ENCODE assay signal across 8 mouse cellular contexts in the genomic region with DNA sequence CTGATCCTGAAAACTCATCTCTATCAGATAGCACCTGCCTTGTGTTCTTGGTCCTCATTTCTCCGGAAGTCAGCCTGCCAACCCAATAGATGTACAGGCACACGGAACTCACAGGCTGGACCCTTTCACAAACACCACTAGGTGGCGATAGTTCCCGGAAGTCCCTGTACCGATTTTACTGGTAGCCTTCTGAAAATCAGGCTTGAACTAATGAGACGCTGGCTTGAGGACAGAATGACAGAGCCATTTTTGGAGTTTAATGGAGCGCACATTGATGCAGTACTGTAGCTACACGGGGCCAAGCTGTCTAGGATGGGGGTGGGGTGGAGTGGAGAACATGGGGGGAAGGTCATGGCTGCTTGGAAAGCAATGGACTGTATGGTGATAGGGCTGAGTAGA. TPM values are rescaled to one million over a fixed set of nuclear protein-coding genes. Genes with fewer than 3 reads are reported as not detected.
DNase-seq lines count a peak whose midpoint lies in the region; ATAC-seq and TF ChIP-seq lines count a peak whose summit lies in the region.

No protein-coding gene starts in this region.

- H3K4me3 ChIP-seq in lung, embryonic 14.5 days (ENCODE audit: low read depth, low read length): peak overlapping the region; percentile 34
- no peak overlapping the region for H3K4me3 ChIP-seq in bone marrow, adult 2 months (replicated peaks; ENCODE audit: control insufficient read depth, low read depth, low read length)
- peak overlapping the region; percentile 38 for H3K4me3 ChIP-seq in forebrain, embryonic 16.5 days (replicated peaks; ENCODE audit: low read length)
- peak overlapping the region; percentile 27; the same call in 1 of the 2 replicates for H3K4me3 ChIP-seq in limb, embryonic 11.5 days (ENCODE audit: low read depth, low read length)
- peak overlapping the region; percentile 36 for H3K4me3 ChIP-seq in midbrain, embryonic 14.5 days (replicated peaks; ENCODE audit: low read depth, low read length)

- no peaks in the 10 kb centered on the region for H3K27me3 ChIP-seq in lung, embryonic 14.5 days (ENCODE audit: insufficient read depth, low read length)
- H3K27me3 ChIP-seq in forebrain, embryonic 16.5 days (replicated peaks; ENCODE audit: control insufficient read depth, insufficient read depth, low read length): no peaks in the 10 kb centered on the region
- H3K27me3 ChIP-seq in limb, embryonic 11.5 days (ENCODE audit: control insufficient read depth, insufficient read depth, low read length): no peaks in the 10 kb centered on the region
- H3K27me3 ChIP-seq in midbrain, embryonic 14.5 days (ENCODE audit: control insufficient read depth, insufficient read depth, low read length): no peaks in the 10 kb centered on the region

- H3K27ac ChIP-seq in lung, embryonic 14.5 days (ENCODE audit: low read depth): no peak overlapping the region
- no peak overlapping the region for H3K27ac ChIP-seq in bone marrow, adult 2 months (ENCODE audit: control insufficient read depth, insufficient read depth, low read depth, low read length, poor library complexity)
- no peak overlapping the region for H3K27ac ChIP-seq in forebrain, embryonic 16.5 days (ENCODE audit: low read length)
- H3K27ac ChIP-seq in limb, embryonic 11.5 days (replicated peaks; ENCODE audit: low read depth, low read length): no peak overlapping the region
- H3K27ac ChIP-seq in midbrain, embryonic 14.5 days (replicated peaks; ENCODE audit: low read depth, low read length): no peak overlapping the region

- H3K4me1 ChIP-seq in lung, embryonic 14.5 days (ENCODE audit: insufficient read depth): no peaks in the 10 kb centered on the region
- peaks cover 4% of the 10 kb centered on the region; the same call in 1 of the 2 replicates for H3K4me1 ChIP-seq in bone marrow, adult 2 months (ENCODE audit: control insufficient read depth, insufficient read depth, low read length)
- H3K4me1 ChIP-seq in forebrain, embryonic 16.5 days (replicated peaks; ENCODE audit: control insufficient read depth, insufficient read depth, low read length): peaks cover 9% of the 10 kb centered on the region
- peaks cover 12% of the 10 kb centered on the region; the same call in 1 of the 2 replicates for H3K4me1 ChIP-seq in limb, embryonic 11.5 days (ENCODE audit: control insufficient read depth, insufficient read depth, low read length)
- peaks cover 17% of the 10 kb centered on the region; the same call in 1 of the 2 replicates for H3K4me1 ChIP-seq in midbrain, embryonic 14.5 days (ENCODE audit: control insufficient read depth, insufficient read depth, low read length)

- peak overlapping the region; percentile 67 for H3K4me2 ChIP-seq in lung, embryonic 14.5 days
- peak overlapping the region; percentile 64 for H3K4me2 ChIP-seq in forebrain, embryonic 16.5 days (ENCODE audit: low read length)
- peak overlapping the region; percentile 59 for H3K4me2 ChIP-seq in limb, embryonic 11.5 days (ENCODE audit: low read depth, severe bottlenecking)
- H3K4me2 ChIP-seq in midbrain, embryonic 14.5 days (ENCODE audit: low read length): peak overlapping the region; percentile 61

- peak; percentile 67 for TF ChIP-seq CTCF in lung, embryonic 14.5 days (IDR thresholded peaks at IDR 0.05; ENCODE audit: low read depth)
- peak; percentile 56 for TF ChIP-seq CTCF in bone marrow, adult 2 months (IDR thresholded peaks at IDR 0.05; ENCODE audit: control insufficient read depth, insufficient read depth, low read length)

- 8% methylated on average over 8 of the region's 8 CpGs for WGBS in lung, embryonic 14.5 days
- WGBS in bone marrow, adult 2 months: 10% methylated on average over 8 of the region's 8 CpGs
- 2% methylated on average over 8 of the region's 8 CpGs for WGBS in forebrain, embryonic 16.5 days
- 8% methylated on average over 8 of the region's 8 CpGs for WGBS in limb, embryonic 11.5 days
- 3% methylated on average over 8 of the region's 8 CpGs for WGBS in midbrain, embryonic 14.5 days

- H3K9ac ChIP-seq in lung, embryonic 14.5 days: no peak overlapping the region; the same call in 1 of the 2 replicates
- no peak overlapping the region for H3K9ac ChIP-seq in forebrain, embryonic 16.5 days (replicated peaks; ENCODE audit: low read depth, low read length)
- no peak overlapping the region for H3K9ac ChIP-seq in limb, embryonic 11.5 days (ENCODE audit: low read length)
- H3K9ac ChIP-seq in midbrain, embryonic 14.5 days (replicated peaks; ENCODE audit: low read length): no peak overlapping the region

- ATAC-seq in lung, embryonic 14.5 days (ENCODE audit: insufficient read depth): peak; percentile 52; the same call in 1 of the 2 replicates
- peak; percentile 60 for ATAC-seq in forebrain, embryonic 16.5 days
- no peak for ATAC-seq in limb, embryonic 11.5 days (ENCODE audit: insufficient number of reproducible peaks, low FRiP score, low TSS enrichment, low read depth)
- peak; percentile 40; the same call in 1 of the 2 replicates for ATAC-seq in midbrain, embryonic 14.5 days (ENCODE audit: low FRiP score, low TSS enrichment)

- H3K36me3 ChIP-seq in lung, embryonic 14.5 days (ENCODE audit: insufficient read depth): no peaks in the 10 kb centered on the region
- H3K36me3 ChIP-seq in forebrain, embryonic 16.5 days (ENCODE audit: control insufficient read depth, insufficient read depth): no peaks in the 10 kb centered on the region
- H3K36me3 ChIP-seq in limb, embryonic 11.5 days (ENCODE audit: control insufficient read depth, insufficient read depth, low read length): no peaks in the 10 kb centered on the region; the same call in 1 of the 2 replicates
- H3K36me3 ChIP-seq in midbrain, embryonic 14.5 days (ENCODE audit: control insufficient read depth, insufficient read depth, low read length): no peaks in the 10 kb centered on the region

- peak; percentile 86 for DNase-seq in lung, embryonic 14.5 days
- no peak for DNase-seq in lung, adult 18-20 months
- peak; percentile 76 for DNase-seq in limb, embryonic 11.5 days (ENCODE audit: low spot score)
- peak; percentile 88 for DNase-seq in midbrain, embryonic 14.5 days
- no peak for DNase-seq in urinary bladder, adult 18-20 months (ENCODE audit: low spot score in 2 of 2)
- DNase-seq in urinary bladder, postnatal 10 days (ENCODE audit: low spot score): no peak

- TF ChIP-seq POLR2A in bone marrow, adult 2 months (IDR thresholded peaks at IDR 0.05; ENCODE audit: borderline replicate concordance, control insufficient read depth, low read depth, low read length): no peak

- no peaks in the 10 kb centered on the region for H3K9me3 ChIP-seq in lung, embryonic 14.5 days (ENCODE audit: low read depth, low read length)
- H3K9me3 ChIP-seq in forebrain, embryonic 16.5 days (ENCODE audit: control insufficient read depth, low read length): no peaks in the 10 kb centered on the region
- H3K9me3 ChIP-seq in limb, embryonic 11.5 days (ENCODE audit: control insufficient read depth, low read length): no peaks in the 10 kb centered on the region
- no peaks in the 10 kb centered on the region for H3K9me3 ChIP-seq in midbrain, embryonic 14.5 days (ENCODE audit: control insufficient read depth, low read length)

RNA-seq across cellular contexts. Expression of a gene that starts 18.5 kb away (rescaled TPM):
- polyA plus RNA-seq in lung, embryonic 14.5 days (2014; fragmentation: Nextera tagmentation; extraction: Ambion mirVana): 0.05 and 0.26 TPM in 2 replicates
- polyA plus RNA-seq in bone marrow, adult 2 months (2011; ENCODE audit: insufficient read depth, insufficient read length, low replicate concordance, missing spikeins): not detected in 2 replicates
- polyA plus RNA-seq in forebrain, embryonic 16.5 days (2015; fragmentation: Nextera tagmentation; extraction: Ambion mirVana): 0.09 and 0.10 TPM in 2 replicates
- 2.9 and 3.5 TPM in 2 replicates for polyA plus RNA-seq in limb, embryonic 11.5 days (2014; fragmentation: Nextera tagmentation; extraction: Ambion mirVana)
- polyA plus RNA-seq in midbrain, embryonic 14.5 days (2014; fragmentation: Nextera tagmentation; extraction: Ambion mirVana): 0.18 and 0.20 TPM in 2 replicates

RNA-seq across cellular contexts. Expression of a gene that starts 32.1 kb away (rescaled TPM):
- polyA plus RNA-seq in lung, embryonic 14.5 days (2014; fragmentation: Nextera tagmentation; extraction: Ambion mirVana): 14.8 and 15.8 TPM in 2 replicates
- polyA plus RNA-seq in bone marrow, adult 2 months (2011; ENCODE audit: insufficient read depth, insufficient read length, low replicate concordance, missing spikeins): 19.8 and 47.3 TPM in 2 replicates
- polyA plus RNA-seq in forebrain, embryonic 16.5 days (2015; fragmentation: Nextera tagmentation; extraction: Ambion mirVana): 1.8 and 2.3 TPM in 2 replicates
- polyA plus RNA-seq in limb, embryonic 11.5 days (2014; fragmentation: Nextera tagmentation; extraction: Ambion mirVana): 21.8 and 24.1 TPM in 2 replicates
- polyA plus RNA-seq in midbrain, embryonic 14.5 days (2014; fragmentation: Nextera tagmentation; extraction: Ambion mirVana): 1.7 and 2.8 TPM in 2 replicates

Comparison
In these comparisons a context has a peak if more than half of its experiments do, and no peak if none do; other contexts are left out.
1. DNase-seq: peak in lung, embryonic 14.5 days (single experiment), limb, embryonic 11.5 days (single experiment) and midbrain, embryonic 14.5 days (single experiment); none in lung, adult 18-20 months (0 of 2), urinary bladder, adult 18-20 months (0 of 2) and urinary bladder, postnatal 10 days (single experiment).
2. Peak in every context shown above with its lines, with median percentiles within 50 percentile points of each other: H3K4me2 ChIP-seq.